Mouse (Mus musculus) embryonic facial prominence, embryonic 15.5 days (tissue): Measurements from ENCODE around the gene Plxna4. TPM values are rescaled to one million over a fixed set of nuclear protein-coding genes. Genes with fewer than 3 reads are reported as not detected.

Source experiments
- ATAC-seq: fragments of 200-750 bp; cut with Nextera tagmentation; 2 replicates; pipeline ENCODE4 v1.8.0; 2017; ENCODE audit warnings: low read depth, moderate TSS enrichment; ENCODE audit not compliant: insufficient number of reproducible peaks, low FRiP score, low TSS enrichment
- H3K27ac ChIP-seq: fragments of 300-500 bp; sonication (generic); replicated peaks from 2 replicates; pipeline ENCODE4 v1.5.1; 2015; ENCODE audit warnings: mild to moderate bottlenecking, inconsistent platforms
- H3K27me3 ChIP-seq: fragments of 300-500 bp; sonication (generic); 2 replicates; pipeline ENCODE4 v1.6.1; 2015; ENCODE audit warnings: inconsistent platforms
- H3K36me3 ChIP-seq: fragments of 300-500 bp; sonication (generic); 2 replicates; pipeline ENCODE4 v1.6.1; 2015; ENCODE audit warnings: mild to moderate bottlenecking, inconsistent platforms
- H3K4me1 ChIP-seq: fragments of 300-500 bp; sonication (generic); 2 replicates; pipeline ENCODE4 v1.6.1; 2015; ENCODE audit warnings: inconsistent platforms
- H3K4me2 ChIP-seq: fragments of 300-500 bp; sonication (generic); replicated peaks from 2 replicates; pipeline ENCODE4 v1.6.1; 2015; ENCODE audit warnings: mild to moderate bottlenecking, inconsistent platforms
- H3K4me3 ChIP-seq: fragments of 300-500 bp; sonication (generic); replicated peaks from 2 replicates; pipeline ENCODE4 v1.5.1; 2015; ENCODE audit warnings: mild to moderate bottlenecking, inconsistent platforms
- H3K9ac ChIP-seq: fragments of 300-500 bp; sonication (generic); 2 replicates; pipeline ENCODE4 v1.6.1; 2015; ENCODE audit warnings: inconsistent platforms
- H3K9me3 ChIP-seq: fragments of 300-500 bp; sonication (generic); replicated peaks from 2 replicates; pipeline ENCODE4 v1.6.1; 2016; ENCODE audit warnings: inconsistent platforms
- WGBS: fragments of 180-500 bp; shearing (Covaris S2); methylation state at CpG from one replicate; pipeline ENCODE4 v1.1.7; 2015; 5-methylcytosine and 5-hydroxymethylcytosine counted together
- polyA plus RNA-seq: library from polyadenylated mRNA; unstranded; fragments of >200 nt; fragmentation: Nextera tagmentation; extraction: Ambion mirVana; gene quantifications from 2 replicates; pipeline ENCODE4 v1.2.1, GENCODE M21; 2015

Plxna4 gene
- polyA plus RNA-seq, 1 experiment from 2014 or later: 2.6 TPM

- no peaks in the 10 kb centered on the region for H3K9me3 ChIP-seq
- H3K27me3 ChIP-seq: no peaks in the 10 kb centered on the region
- no peak overlapping the region for H3K4me2 ChIP-seq
- H3K4me3 ChIP-seq: no peak overlapping the region
- no peak for ATAC-seq
- peaks cover 9% of the 10 kb centered on the region; the same call in 1 of the 2 replicates for H3K4me1 ChIP-seq
- WGBS: 70% methylated on average over 7 of the region's 7 CpGs
- no peak overlapping the region for H3K27ac ChIP-seq
- H3K9ac ChIP-seq: no peak overlapping the region
- no peaks in the 10 kb centered on the region for H3K36me3 ChIP-seq
These were observed 335.8 kb downstream of the Plxna4 start for GRCm38 (mm10) chr6:32252168-32252567.

GRCm38 (mm10) chr6:32251674-32252073 lies 336.3 kb downstream of the Plxna4 start:
- H3K4me3 ChIP-seq: 0 out of 2 replicates have a peak overlapping the region, but pooled peaks have one; percentile 10
- peak overlapping the region; percentile 21; the same call in 1 of the 2 replicates for H3K4me2 ChIP-seq
- H3K36me3 ChIP-seq: no peaks in the 10 kb centered on the region
- no peak for ATAC-seq
- H3K4me1 ChIP-seq: peaks cover 9% of the 10 kb centered on the region; the same call in 1 of the 2 replicates
- no peak overlapping the region for H3K27ac ChIP-seq
- no peaks in the 10 kb centered on the region for H3K27me3 ChIP-seq
- WGBS: 36% methylated on average over 10 of the region's 10 CpGs
- H3K9ac ChIP-seq: no peak overlapping the region
- H3K9me3 ChIP-seq: no peaks in the 10 kb centered on the region

- no peaks in the 10 kb centered on the region for H3K4me1 ChIP-seq
- no peak overlapping the region for H3K4me2 ChIP-seq
- no peak overlapping the region for H3K27ac ChIP-seq
- H3K36me3 ChIP-seq: no peaks in the 10 kb centered on the region
- peak; percentile 80 for ATAC-seq
- WGBS: 54% methylated on average over 6 of the region's 6 CpGs
- H3K9ac ChIP-seq: no peak overlapping the region
- H3K4me3 ChIP-seq: no peak overlapping the region
- H3K27me3 ChIP-seq: no peaks in the 10 kb centered on the region
- H3K9me3 ChIP-seq: no peaks in the 10 kb centered on the region
These were observed 342.0 kb downstream of the Plxna4 start for GRCm38 (mm10) chr6:32246036-32246435.

GRCm38 (mm10) chr6:32243040-32243439 lies 345.0 kb downstream of the Plxna4 start:
- Histone ChIP-seq H3K4me2 (no peak overlapping the region), H3K27me3 (no peaks in the 10 kb centered on the region), H3K9ac (no peak overlapping the region), H3K4me3 (no peak overlapping the region), H3K36me3 (no peaks in the 10 kb centered on the region), H3K4me1 (no peaks in the 10 kb centered on the region), H3K27ac (no peak overlapping the region), H3K9me3 (no peaks in the 10 kb centered on the region)
- 49% methylated on average over 2 of the region's 2 CpGs for WGBS
- no peak for ATAC-seq

GRCm38 (mm10) chr6:32231383-32231782 lies 356.6 kb downstream of the Plxna4 start:
- 74% methylated on average over 2 of the region's 2 CpGs for WGBS
- no peak overlapping the region for H3K4me2 ChIP-seq
- H3K4me3 ChIP-seq: no peak overlapping the region
- no peak overlapping the region for H3K27ac ChIP-seq
- no peak overlapping the region for H3K9ac ChIP-seq
- no peaks in the 10 kb centered on the region for H3K36me3 ChIP-seq
- ATAC-seq: no peak
- H3K4me1 ChIP-seq: no peaks in the 10 kb centered on the region
- no peaks in the 10 kb centered on the region for H3K9me3 ChIP-seq
- no peaks in the 10 kb centered on the region for H3K27me3 ChIP-seq

GRCm38 (mm10) chr6:32226636-32227035 lies 361.4 kb downstream of the Plxna4 start:
- WGBS: 14% methylated on average over 1 of the region's 1 CpGs

GRCm38 (mm10) chr6:32224007-32224703 lies 363.8 kb downstream of the Plxna4 start:
- H3K9me3 ChIP-seq: no peaks in the 10 kb centered on the region
- no peak overlapping the region for H3K4me2 ChIP-seq
- no peak overlapping the region for H3K27ac ChIP-seq
- no peak for ATAC-seq
- WGBS: 69% methylated on average over 7 of the region's 7 CpGs
- H3K36me3 ChIP-seq: no peaks in the 10 kb centered on the region
- no peaks in the 10 kb centered on the region for H3K27me3 ChIP-seq
- H3K4me3 ChIP-seq: no peak overlapping the region
- no peaks in the 10 kb centered on the region for H3K4me1 ChIP-seq
- no peak overlapping the region for H3K9ac ChIP-seq

More at GRCm38 (mm10) chr6:32226636-32227035, 361.4 kb downstream of the Plxna4 start:
- no peak overlapping the region for H3K4me2 ChIP-seq
- H3K4me1 ChIP-seq: no peaks in the 10 kb centered on the region
- H3K9me3 ChIP-seq: no peaks in the 10 kb centered on the region
- no peaks in the 10 kb centered on the region for H3K27me3 ChIP-seq
- H3K9ac ChIP-seq: no peak overlapping the region
- no peaks in the 10 kb centered on the region for H3K36me3 ChIP-seq
- H3K4me3 ChIP-seq: no peak overlapping the region
- H3K27ac ChIP-seq: no peak overlapping the region
- no peak for ATAC-seq

- no peak overlapping the region for H3K4me3 ChIP-seq
- H3K9me3 ChIP-seq: no peaks in the 10 kb centered on the region
- no peak overlapping the region for H3K27ac ChIP-seq
- no peaks in the 10 kb centered on the region for H3K36me3 ChIP-seq
- H3K27me3 ChIP-seq: no peaks in the 10 kb centered on the region
- H3K4me2 ChIP-seq: no peak overlapping the region
- H3K9ac ChIP-seq: no peak overlapping the region
- no peaks in the 10 kb centered on the region for H3K4me1 ChIP-seq
- WGBS: 85% methylated on average over 8 of the region's 8 CpGs
- no peak for ATAC-seq
These were observed 367.2 kb downstream of the Plxna4 start for GRCm38 (mm10) chr6:32220765-32221164.

- H3K27ac ChIP-seq: no peak overlapping the region
- no peak overlapping the region for H3K9ac ChIP-seq
- ATAC-seq: no peak
- no peak overlapping the region for H3K4me2 ChIP-seq
- H3K4me1 ChIP-seq: no peaks in the 10 kb centered on the region
- no peaks in the 10 kb centered on the region for H3K9me3 ChIP-seq
- no peaks in the 10 kb centered on the region for H3K27me3 ChIP-seq
- no peaks in the 10 kb centered on the region for H3K36me3 ChIP-seq
- H3K4me3 ChIP-seq: no peak overlapping the region
- WGBS: 78% methylated on average over 3 of the region's 3 CpGs
These were observed 369.4 kb downstream of the Plxna4 start for GRCm38 (mm10) chr6:32218544-32218943.

GRCm38 (mm10) chr6:32212439-32212838 lies 375.6 kb downstream of the Plxna4 start:
- Histone ChIP-seq H3K4me3 (no peak overlapping the region), H3K27ac (no peak overlapping the region), H3K4me2 (no peak overlapping the region), H3K9me3 (no peaks in the 10 kb centered on the region), H3K36me3 (no peaks in the 10 kb centered on the region), H3K4me1 (no peaks in the 10 kb centered on the region), H3K27me3 (no peaks in the 10 kb centered on the region), H3K9ac (no peak overlapping the region)
- no peak for ATAC-seq
- WGBS: 35% methylated on average over 4 of the region's 4 CpGs

- Histone ChIP-seq H3K4me1 (no peaks in the 10 kb centered on the region), H3K9ac (no peak overlapping the region), H3K4me3 (no peak overlapping the region), H3K27ac (no peak overlapping the region), H3K36me3 (no peaks in the 10 kb centered on the region), H3K9me3 (no peaks in the 10 kb centered on the region), H3K27me3 (no peaks in the 10 kb centered on the region), H3K4me2 (no peak overlapping the region)
- WGBS: 77% methylated on average over 7 of the region's 7 CpGs
- no peak for ATAC-seq
These were observed 377.9 kb downstream of the Plxna4 start for GRCm38 (mm10) chr6:32210139-32210538.

GRCm38 (mm10) chr6:32208951-32209350 lies 379.0 kb downstream of the Plxna4 start:
- Histone ChIP-seq H3K9me3 (no peaks in the 10 kb centered on the region), H3K4me3 (no peak overlapping the region), H3K36me3 (no peaks in the 10 kb centered on the region), H3K27me3 (no peaks in the 10 kb centered on the region), H3K27ac (no peak overlapping the region), H3K4me1 (no peaks in the 10 kb centered on the region), H3K9ac (no peak overlapping the region), H3K4me2 (no peak overlapping the region)
- ATAC-seq: no peak
- 70% methylated on average over 7 of the region's 7 CpGs for WGBS
